Mouse (Mus musculus) E14TG2a.4 (cell line): Measurements from ENCODE around the gene Cacna1a.
A peak's percentile ranks its signal among the peaks of the same experiment; 100 is the strongest.

Experiments used
- H3K27me3 ChIP-seq: 2 replicates; pipeline ENCODE4 v1.6.1; 2014; ENCODE audit warnings: low read length, control low read depth; ENCODE audit not compliant: insufficient read depth
- H3K36me3 ChIP-seq: 2 replicates; pipeline ENCODE4 v1.6.1; 2014; ENCODE audit warnings: low read length, control low read depth; ENCODE audit not compliant: insufficient read depth
- H3K4me1 ChIP-seq: replicated peaks from 2 replicates; pipeline ENCODE4 v1.6.1; 2014; ENCODE audit warnings: low read depth, low read length, control low read depth
- H3K4me3 ChIP-seq: replicated peaks from 2 replicates; pipeline ENCODE4 v1.5.1; 2014; ENCODE audit warnings: mild to moderate bottlenecking, low read length
- H3K9me3 ChIP-seq: 2 replicates; pipeline ENCODE4 v1.6.1; 2014; ENCODE audit warnings: low read length, control low read depth
- CTCF ChIP-seq: conservative IDR thresholded peaks from 2 replicates; pipeline ENCODE4 v1.5.1; 2014; ENCODE audit warnings: low read length
- NANOG ChIP-seq: IDR thresholded peaks from 2 replicates; pipeline ENCODE4 v1.6.1; 2014; ENCODE audit warnings: borderline replicate concordance, low read length, mixed read lengths
- POU5F1 ChIP-seq: IDR thresholded peaks from 2 replicates; pipeline ENCODE4 v1.6.1; 2014; ENCODE audit warnings: low read length, borderline replicate concordance

Cacna1a gene

GRCm38 (mm10) chr8:84657680-84658079 is 269.4 kb downstream of the Cacna1a start:
- TF ChIP-seq CTCF (no peak), NANOG (no peak), POU5F1 (no peak)
- no peaks in the 10 kb centered on the region for H3K9me3 ChIP-seq

DNA sequence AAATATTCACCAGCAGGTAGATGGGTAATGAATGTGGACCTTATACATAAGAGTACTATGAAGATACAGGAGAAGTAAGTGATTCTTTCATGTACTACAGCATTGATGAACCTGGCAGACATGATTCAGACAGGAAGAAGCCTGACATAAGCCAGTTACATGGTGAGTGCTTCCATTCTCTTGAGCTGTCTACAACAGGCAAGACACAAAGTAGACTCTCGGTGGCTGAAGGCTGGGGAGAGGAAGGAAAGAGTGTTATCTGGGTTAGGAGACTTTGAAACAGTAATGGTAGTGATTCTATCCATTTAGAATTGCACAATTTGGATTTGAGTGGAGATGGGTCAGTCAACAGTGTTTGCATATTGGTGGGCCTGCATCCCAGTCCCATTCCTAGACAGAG is 270.7 kb downstream of the Cacna1a start:
- H3K4me1 ChIP-seq = peaks cover 51% of the 10 kb centered on the region
- peaks cover 22% of the 10 kb centered on the region for H3K36me3 ChIP-seq
- no peaks in the 10 kb centered on the region for H3K27me3 ChIP-seq
- H3K9me3 ChIP-seq = no peaks in the 10 kb centered on the region
- H3K4me3 ChIP-seq = peak overlapping the region; percentile 99
- TF ChIP-seq POU5F1 (no peak), CTCF (no peak), NANOG (no peak)

More at GRCm38 (mm10) chr8:84657680-84658079, 269.4 kb downstream of the Cacna1a start:
- Histone ChIP-seq H3K27me3 (no peaks in the 10 kb centered on the region), H3K4me1 (peaks cover 44% of the 10 kb centered on the region), H3K36me3 (peaks cover 22% of the 10 kb centered on the region), H3K4me3 (peak overlapping the region; percentile 88)

DNA sequence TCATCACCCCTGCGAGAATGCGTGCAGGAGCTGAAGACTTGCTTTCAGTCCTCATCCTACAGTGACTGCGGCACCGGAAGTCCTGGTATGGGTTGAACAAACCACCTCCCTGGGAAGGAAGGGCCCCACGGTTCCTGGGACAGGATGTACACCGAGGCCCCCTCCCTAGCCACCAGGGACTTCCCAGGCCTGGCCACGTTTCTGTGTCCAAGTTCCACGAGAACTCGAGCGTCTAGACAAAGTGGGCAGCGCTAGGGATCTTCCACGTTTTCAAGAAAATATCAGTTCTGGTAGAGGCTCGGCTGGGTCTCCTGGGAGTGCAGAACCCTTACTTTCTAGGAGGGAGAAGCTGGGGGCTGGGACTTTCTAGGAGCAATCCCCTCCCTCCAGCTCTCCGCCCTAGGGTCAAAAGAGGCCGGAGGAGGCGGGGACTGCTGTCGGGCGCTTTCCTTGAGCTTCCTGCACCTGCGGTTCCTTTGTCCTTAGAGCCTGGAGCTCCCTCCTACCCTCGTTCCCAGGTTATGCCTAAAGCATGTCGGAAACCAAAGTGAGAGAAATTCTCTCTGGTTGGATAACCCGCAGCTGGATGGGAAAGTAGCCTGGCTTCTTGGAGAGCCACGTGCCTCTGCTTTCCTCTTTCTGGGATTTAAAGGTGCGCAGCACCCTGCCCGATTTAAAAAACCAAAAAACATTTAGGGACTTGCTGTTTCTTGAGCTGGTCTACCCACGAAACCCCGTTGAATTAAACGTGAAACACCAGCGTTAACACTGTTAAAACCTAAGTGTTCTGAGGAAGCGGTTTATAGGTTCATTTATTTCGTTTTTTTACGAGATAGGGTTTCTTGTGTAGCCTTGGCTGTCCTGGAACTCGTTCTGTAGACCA is 271.9 kb downstream of the Cacna1a start:
- Histone ChIP-seq H3K27me3 (no peaks in the 10 kb centered on the region), H3K4me1 (peaks cover 43% of the 10 kb centered on the region), H3K9me3 (no peaks in the 10 kb centered on the region), H3K36me3 (peaks cover 22% of the 10 kb centered on the region), H3K4me3 (peak overlapping the region; percentile 99)
- TF ChIP-seq CTCF (no peak), NANOG (no peak), POU5F1 (no peak)

- Histone ChIP-seq H3K27me3 (no peaks in the 10 kb centered on the region), H3K9me3 (no peaks in the 10 kb centered on the region), H3K36me3 (peaks cover 22% of the 10 kb centered on the region), H3K4me1 (peaks cover 44% of the 10 kb centered on the region), H3K4me3 (peak overlapping the region; percentile 99)
- TF ChIP-seq CTCF = no peak
- TF ChIP-seq POU5F1 = no peak
- no peak for TF ChIP-seq NANOG
These were observed 272.7 kb downstream of the Cacna1a start for GRCm38 (mm10) chr8:84660819-84661457.

DNA sequence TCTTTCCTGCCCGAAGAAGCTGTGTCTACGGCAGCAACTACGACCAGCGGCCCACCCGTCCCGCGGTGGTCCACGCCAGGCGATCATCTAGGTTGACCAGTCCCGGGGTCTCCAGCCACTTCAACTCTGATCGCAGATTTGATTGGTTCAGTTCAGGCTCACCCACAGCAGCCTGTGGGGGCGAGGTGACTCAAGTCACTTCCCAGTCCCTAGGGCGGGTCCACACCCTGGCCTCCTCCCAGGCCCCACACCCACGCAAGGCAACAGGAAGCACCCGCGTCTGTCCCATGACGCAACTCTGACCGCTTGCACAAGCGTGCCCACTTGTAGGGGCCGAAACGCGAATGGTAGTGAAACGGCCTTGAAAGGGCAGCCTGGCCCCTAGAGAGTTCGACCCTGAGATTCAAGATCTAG is 273.2 kb downstream of the Cacna1a start:
- Histone ChIP-seq H3K27me3 (no peaks in the 10 kb centered on the region), H3K4me3 (peak overlapping the region; percentile 99), H3K4me1 (peaks cover 48% of the 10 kb centered on the region), H3K36me3 (peaks cover 27% of the 10 kb centered on the region), H3K9me3 (no peaks in the 10 kb centered on the region)
- TF ChIP-seq NANOG (no peak), CTCF (no peak), POU5F1 (no peak)

DNA sequence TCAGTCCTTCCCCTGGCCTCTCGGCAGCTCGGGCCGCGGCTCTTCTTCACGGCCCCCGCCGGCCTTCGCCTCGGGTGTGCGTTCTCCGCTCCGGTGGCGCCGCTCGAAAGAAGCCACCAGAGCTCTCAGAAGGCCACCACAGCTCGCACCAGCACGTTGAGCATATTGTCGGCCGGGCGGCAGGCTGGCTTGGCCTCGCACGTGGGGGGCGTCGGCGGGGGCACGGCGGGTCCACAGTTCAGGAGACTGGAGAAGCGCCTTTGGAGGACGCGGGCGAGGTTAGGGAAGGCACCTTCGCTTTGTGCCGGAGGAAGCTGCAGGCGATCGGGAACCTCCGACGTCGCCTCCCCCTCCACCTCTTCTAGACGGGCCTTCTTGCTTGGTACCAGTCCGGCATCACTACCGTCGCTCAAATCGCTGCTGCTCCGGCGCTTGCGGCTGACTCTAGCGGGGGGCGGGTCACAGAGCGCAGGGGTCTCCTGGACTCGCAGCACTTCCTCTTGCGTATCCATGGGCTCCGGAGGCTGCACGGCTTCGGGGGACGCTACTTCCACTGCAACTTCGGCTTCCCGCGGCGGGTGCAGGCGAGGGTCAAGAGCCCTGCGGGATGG is 273.8 kb downstream of the Cacna1a start:
- peak overlapping the region; percentile 99 for H3K4me3 ChIP-seq
- no peaks in the 10 kb centered on the region for H3K27me3 ChIP-seq
- H3K36me3 ChIP-seq = peaks cover 33% of the 10 kb centered on the region
- H3K9me3 ChIP-seq = no peaks in the 10 kb centered on the region
- peaks cover 51% of the 10 kb centered on the region for H3K4me1 ChIP-seq
- TF ChIP-seq NANOG = no peak
- no peak for TF ChIP-seq POU5F1
- no peak for TF ChIP-seq CTCF

DNA sequence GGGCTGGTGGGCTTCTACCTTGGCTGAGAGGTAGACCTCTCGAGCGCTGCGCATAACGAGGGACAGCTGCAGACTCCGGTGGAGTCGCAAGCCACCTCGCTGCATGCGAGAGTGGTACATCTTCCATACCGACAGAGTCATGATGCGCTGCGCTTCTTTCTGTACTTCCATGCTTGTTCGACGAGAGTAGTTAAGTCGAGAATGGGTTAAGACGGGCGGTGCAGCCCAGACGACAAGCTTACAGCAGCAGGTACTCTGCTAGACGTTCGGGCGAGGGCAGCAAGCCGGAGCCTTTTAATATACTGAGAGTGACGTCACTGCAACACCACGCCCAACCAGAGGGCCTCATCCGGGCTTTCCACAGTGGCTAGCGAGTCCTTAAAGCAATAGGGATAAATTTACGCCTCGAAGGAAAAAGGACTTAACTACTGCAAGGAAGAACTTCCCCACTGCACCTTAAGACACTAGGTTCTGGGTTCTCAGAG is 274.4 kb downstream of the Cacna1a start, which contains the start of gene Ier2:
Gene Ier2 (minus strand): TSS at position 272 of the 485 bp plus-strand sequence.
- Histone ChIP-seq H3K4me3 (peak within 1 kb of the TSS; percentile 99), H3K4me1 (peaks cover 49% of the 10 kb centered on the region), H3K27me3 (no peaks in the 10 kb centered on the region), H3K9me3 (no peaks in the 10 kb centered on the region), H3K36me3 (peaks cover 33% of the 10 kb centered on the region)
- TF ChIP-seq NANOG (no peak), CTCF (no peak), POU5F1 (no peak)
